Mouse (Mus musculus): ENCODE data around the gene Plpp1. TPM values are rescaled to one million over a fixed set of nuclear protein-coding genes. Genes with fewer than 3 reads are reported as not detected.
A peak's percentile ranks its signal among the peaks of the same experiment; 100 is the strongest.

Gene Plpp1
- polyA plus RNA-seq, 1 experiment, result 123 TPM

DNA sequence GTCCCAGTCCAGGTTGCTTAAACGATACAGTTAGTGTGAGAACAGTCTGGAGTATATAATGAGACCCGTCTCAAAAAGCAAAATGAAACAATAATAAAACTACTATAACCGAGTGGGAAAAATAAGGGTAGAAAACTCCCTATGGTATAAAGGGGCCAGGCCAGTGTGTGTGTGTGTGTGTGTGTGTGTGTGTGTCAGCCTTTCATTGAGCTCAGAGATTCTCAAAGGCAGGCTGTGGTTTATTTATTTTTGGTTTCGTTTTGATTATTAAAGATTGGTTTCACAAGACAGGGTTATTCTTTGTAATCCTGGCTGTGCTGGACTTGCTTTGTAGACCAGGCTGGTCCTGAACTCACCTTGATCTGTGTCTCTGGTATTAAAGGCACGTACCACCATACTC is 8.7 kb upstream of the Plpp1 start:
- Histone ChIP-seq H3K4me1 (ENCODE audit: control insufficient read depth, insufficient read depth, low read length) (no peaks in the 10 kb centered on the region), H3K27ac (ENCODE audit: insufficient read depth, low read depth, low read length) (no peak overlapping the region), H3K4me3 (ENCODE audit: insufficient read depth, low read depth, low read length) (no peak overlapping the region), H3K36me3 (ENCODE audit: control insufficient read depth, insufficient read depth, low read length) (no peaks in the 10 kb centered on the region), H3K27me3 (replicated peaks; ENCODE audit: control insufficient read depth, insufficient read depth, low read length) (no peaks in the 10 kb centered on the region)
- WGBS, result 82% methylated on average over 5 of the region's 5 CpGs
- no peak for DNase-seq
- TF ChIP-seq CTCF (conservative IDR thresholded peaks at IDR 0.05; ENCODE audit: insufficient read depth, insufficient read length, low read depth, low read length) (no peak), POLR2A (IDR thresholded peaks at IDR 0.05; ENCODE audit: low read depth, low read length) (no peak)

DNA sequence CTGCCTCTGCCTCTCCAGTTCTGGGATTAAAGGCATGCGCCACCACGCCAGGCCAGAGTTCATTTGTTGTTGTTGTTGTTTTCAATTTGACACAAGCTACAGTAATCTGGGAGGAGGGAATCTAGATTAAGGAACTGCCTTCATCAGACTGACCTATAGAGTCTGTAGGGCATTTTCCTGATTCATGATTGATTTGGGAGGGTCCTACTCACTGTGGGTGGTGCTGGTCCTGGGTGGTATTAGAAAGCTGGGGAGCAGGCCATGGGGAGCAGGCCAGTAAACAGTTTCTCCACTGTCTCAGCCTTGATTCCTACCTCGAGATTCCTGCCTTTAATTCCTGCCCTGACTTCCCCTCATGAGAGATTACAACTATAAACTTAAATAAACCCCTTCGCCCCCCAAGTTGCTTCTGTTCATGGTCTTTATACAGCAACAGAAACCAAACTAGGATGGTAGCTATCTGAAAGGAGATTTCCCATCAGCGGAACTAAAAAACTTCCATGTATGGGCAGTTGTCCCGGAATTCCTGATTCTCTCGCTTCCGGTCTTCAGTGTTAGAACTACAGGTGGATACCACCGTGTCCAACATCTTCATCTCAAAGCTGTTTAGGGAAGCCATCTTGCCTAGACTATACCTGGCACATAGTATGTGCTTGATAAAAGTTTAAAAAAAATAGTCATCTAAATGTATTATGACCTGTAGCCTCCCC is 2.2 kb upstream of the Plpp1 start:
- Histone ChIP-seq H3K36me3 (ENCODE audit: control insufficient read depth, insufficient read depth, low read length) (no peaks in the 10 kb centered on the region), H3K4me3 (ENCODE audit: insufficient read depth, low read depth, low read length) (no peak overlapping the region), H3K27me3 (replicated peaks; ENCODE audit: control insufficient read depth, insufficient read depth, low read length) (no peaks in the 10 kb centered on the region), H3K27ac (ENCODE audit: insufficient read depth, low read depth, low read length) (no peak overlapping the region), H3K4me1 (ENCODE audit: control insufficient read depth, insufficient read depth, low read length) (no peaks in the 10 kb centered on the region)
- TF ChIP-seq POLR2A (IDR thresholded peaks at IDR 0.05; ENCODE audit: low read depth, low read length), result no peak
- TF ChIP-seq CTCF (conservative IDR thresholded peaks at IDR 0.05; ENCODE audit: insufficient read depth, insufficient read length, low read depth, low read length), result no peak
- 95% methylated on average over 9 of the region's 9 CpGs for WGBS
- DNase-seq, result no peak

DNA sequence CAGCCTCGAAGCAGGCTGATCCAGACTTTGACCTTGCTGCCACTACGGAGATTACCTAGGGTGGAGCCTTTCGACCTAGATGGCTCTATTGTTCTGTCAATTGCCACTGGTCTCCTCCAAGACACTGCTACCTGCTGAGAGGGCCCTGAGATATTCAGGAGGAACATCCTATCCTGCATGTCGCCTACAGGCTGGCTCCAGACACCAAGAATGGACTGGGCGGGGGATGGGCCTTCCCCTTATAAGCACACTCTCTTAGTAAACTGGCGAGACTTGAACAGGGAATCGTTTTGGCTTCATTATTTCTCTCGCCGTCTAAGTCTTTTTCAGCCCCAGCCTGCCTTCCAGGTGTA is 1.7 kb upstream of the Plpp1 start:
- no peaks in the 10 kb centered on the region for H3K4me1 ChIP-seq (ENCODE audit: control insufficient read depth, insufficient read depth, low read length)
- no peak overlapping the region for H3K4me3 ChIP-seq (ENCODE audit: insufficient read depth, low read depth, low read length)
- WGBS, result 84% methylated on average over 9 of the region's 9 CpGs
- H3K27me3 ChIP-seq (replicated peaks; ENCODE audit: control insufficient read depth, insufficient read depth, low read length), result no peaks in the 10 kb centered on the region
- H3K36me3 ChIP-seq (ENCODE audit: control insufficient read depth, insufficient read depth, low read length), result no peaks in the 10 kb centered on the region; the same call in 1 of the 2 replicates
- no peak for TF ChIP-seq CTCF (conservative IDR thresholded peaks at IDR 0.05; ENCODE audit: insufficient read depth, insufficient read length, low read depth, low read length)
- TF ChIP-seq POLR2A (IDR thresholded peaks at IDR 0.05; ENCODE audit: low read depth, low read length), result no peak
- no peak for DNase-seq
- no peak overlapping the region for H3K27ac ChIP-seq (ENCODE audit: insufficient read depth, low read depth, low read length)

DNA sequence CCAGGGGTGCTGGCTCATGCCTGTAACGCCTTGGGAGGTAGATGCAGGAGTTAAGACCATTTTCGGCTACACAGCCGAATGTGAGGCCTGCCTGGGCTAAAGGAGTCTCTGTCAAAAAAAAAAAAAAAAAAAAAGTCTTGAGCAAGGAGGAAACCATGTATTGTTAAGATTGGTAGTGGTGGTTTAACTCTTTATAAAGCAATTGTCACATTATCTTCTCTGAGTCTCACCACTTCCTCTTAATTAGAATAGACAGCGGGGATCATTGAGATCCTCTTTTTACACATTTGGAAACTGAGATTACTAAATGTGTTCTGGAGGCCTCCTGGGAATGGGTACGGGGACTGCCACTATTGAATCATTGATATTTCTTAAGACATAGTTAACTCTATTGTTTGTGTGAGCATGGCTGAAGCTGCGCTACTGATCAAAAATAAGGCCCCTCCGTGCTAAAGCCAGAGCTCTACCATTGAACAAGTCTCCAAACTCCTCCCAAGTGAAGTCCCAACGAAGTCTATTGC is 811 bp upstream of the Plpp1 start:
- no peak for TF ChIP-seq CTCF (conservative IDR thresholded peaks at IDR 0.05; ENCODE audit: insufficient read depth, insufficient read length, low read depth, low read length)
- TF ChIP-seq POLR2A (IDR thresholded peaks at IDR 0.05; ENCODE audit: low read depth, low read length), result no peak
- DNase-seq, result no peak
- peak overlapping the region; percentile 53; the same call in 1 of the 2 replicates for H3K27ac ChIP-seq (ENCODE audit: insufficient read depth, low read depth, low read length)
- no peaks in the 10 kb centered on the region; the same call in 1 of the 2 replicates for H3K36me3 ChIP-seq (ENCODE audit: control insufficient read depth, insufficient read depth, low read length)
- H3K4me1 ChIP-seq (ENCODE audit: control insufficient read depth, insufficient read depth, low read length), result no peaks in the 10 kb centered on the region
- 78% methylated on average over 8 of the region's 8 CpGs for WGBS
- H3K27me3 ChIP-seq (replicated peaks; ENCODE audit: control insufficient read depth, insufficient read depth, low read length), result no peaks in the 10 kb centered on the region
- no peak overlapping the region for H3K4me3 ChIP-seq (ENCODE audit: insufficient read depth, low read depth, low read length)

- 2% methylated on average over 23 of the region's 23 CpGs for WGBS
- peaks cover 7% of the 10 kb centered on the region for H3K36me3 ChIP-seq (ENCODE audit: control insufficient read depth, insufficient read depth, low read length)
- no peaks in the 10 kb centered on the region for H3K4me1 ChIP-seq (ENCODE audit: control insufficient read depth, insufficient read depth, low read length)
- no peaks in the 10 kb centered on the region for H3K27me3 ChIP-seq (replicated peaks; ENCODE audit: control insufficient read depth, insufficient read depth, low read length)
- no peak for TF ChIP-seq POLR2A (IDR thresholded peaks at IDR 0.05; ENCODE audit: low read depth, low read length)
- no peak for TF ChIP-seq CTCF (conservative IDR thresholded peaks at IDR 0.05; ENCODE audit: insufficient read depth, insufficient read length, low read depth, low read length)
- peak overlapping the region; percentile 67 for H3K27ac ChIP-seq (ENCODE audit: insufficient read depth, low read depth, low read length)
- DNase-seq, result peak; percentile 39
- H3K4me3 ChIP-seq (ENCODE audit: insufficient read depth, low read depth, low read length), result peak overlapping the region; percentile 80
These were observed 901 bp downstream of the Plpp1 start for GRCm38 (mm10) chr13:112801381-112802004.

DNA sequence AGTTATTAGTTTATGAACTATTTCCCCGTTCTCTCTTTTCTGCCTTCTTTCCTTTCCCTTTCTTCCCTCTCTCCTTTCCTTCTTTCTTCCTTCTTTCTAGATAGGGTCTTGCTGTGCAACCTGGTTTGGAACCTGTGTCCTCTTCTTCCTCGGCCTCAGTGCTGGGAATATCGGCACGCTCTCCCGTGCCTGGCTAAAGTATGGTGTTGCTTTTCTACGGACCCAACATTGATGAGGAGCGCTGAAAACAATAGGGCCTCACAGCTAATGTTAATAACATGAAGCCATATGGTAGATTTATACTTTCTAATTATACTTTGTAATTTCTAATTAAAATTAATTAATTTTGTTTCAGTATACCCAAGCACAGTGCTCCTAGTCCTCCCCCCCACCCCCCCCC is 2.5 kb downstream of the Plpp1 start:
- DNase-seq, result no peak

DNA sequence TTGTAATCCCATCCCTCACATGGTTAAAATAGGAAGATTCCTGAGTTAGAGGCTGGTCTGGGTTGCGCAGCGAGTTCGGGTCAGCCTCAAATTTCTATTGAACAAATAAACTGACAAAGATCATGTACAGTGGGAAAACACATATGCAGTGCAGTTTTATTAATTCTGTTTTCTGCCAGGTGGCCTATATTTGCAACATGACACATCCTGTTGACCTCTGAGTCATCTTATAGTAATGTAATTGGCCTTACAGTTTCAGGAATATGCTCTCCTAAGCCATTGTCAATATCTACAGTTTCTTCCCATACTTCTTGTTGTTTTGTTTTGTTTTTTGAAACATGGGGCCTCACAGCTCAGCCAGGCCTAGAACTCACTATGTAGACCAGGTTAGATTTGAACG is 3.1 kb downstream of the Plpp1 start:
- peak overlapping the region; percentile 11 for H3K4me3 ChIP-seq (ENCODE audit: insufficient read depth, low read depth, low read length)
- H3K4me1 ChIP-seq (ENCODE audit: control insufficient read depth, insufficient read depth, low read length), result no peaks in the 10 kb centered on the region
- H3K27ac ChIP-seq (ENCODE audit: insufficient read depth, low read depth, low read length), result 0 out of 2 replicates have a peak overlapping the region, but pooled peaks have one; percentile 57
- peaks cover 7% of the 10 kb centered on the region for H3K36me3 ChIP-seq (ENCODE audit: control insufficient read depth, insufficient read depth, low read length)
- WGBS, result 64% methylated on average over 4 of the region's 4 CpGs
- TF ChIP-seq CTCF (conservative IDR thresholded peaks at IDR 0.05; ENCODE audit: insufficient read depth, insufficient read length, low read depth, low read length) (no peak), POLR2A (IDR thresholded peaks at IDR 0.05; ENCODE audit: low read depth, low read length) (no peak)
- peak; percentile 32 for DNase-seq
- H3K27me3 ChIP-seq (replicated peaks; ENCODE audit: control insufficient read depth, insufficient read depth, low read length), result no peaks in the 10 kb centered on the region

More for the DNA sequence above, 2.5 kb downstream of the Plpp1 start:
- whole genome bisulfite sequencing, result 66% methylated on average over 7 of the region's 7 CpGs
- Histone ChIP-seq H3K36me3 (ENCODE audit: control insufficient read depth, insufficient read depth, low read length) (peaks cover 7% of the 10 kb centered on the region), H3K27me3 (replicated peaks; ENCODE audit: control insufficient read depth, insufficient read depth, low read length) (no peaks in the 10 kb centered on the region), H3K4me3 (ENCODE audit: insufficient read depth, low read depth, low read length) (peak overlapping the region; percentile 55), H3K27ac (ENCODE audit: insufficient read depth, low read depth, low read length) (peak overlapping the region; percentile 80), H3K4me1 (ENCODE audit: control insufficient read depth, insufficient read depth, low read length) (no peaks in the 10 kb centered on the region)
- no peak for TF ChIP-seq POLR2A (IDR thresholded peaks at IDR 0.05; ENCODE audit: low read depth, low read length)
- no peak for TF ChIP-seq CTCF (conservative IDR thresholded peaks at IDR 0.05; ENCODE audit: insufficient read depth, insufficient read length, low read depth, low read length)
